Mouse (Mus musculus) thymus, postnatal 10 days (tissue): ENCODE measurements at regions not wholly inside any gene's neighbourhood (a gene's known extent, or its start where the extent isn't known, plus 50 kb on each side); places are given as distances from the start of the nearest gene placed in this dataset.
"Not testable (repeated sequence)": the region's sequence is repeated elsewhere in the genome, so short reads cannot be mapped to it uniquely, and the experiment has no call there.

Experiments used
- DNase-seq, 2 experiments: peaks; one replicate each; pipeline ENCODE4 v3.0.0; 2021; ENCODE audit warnings: low spot score in 2 of 2

DNA sequence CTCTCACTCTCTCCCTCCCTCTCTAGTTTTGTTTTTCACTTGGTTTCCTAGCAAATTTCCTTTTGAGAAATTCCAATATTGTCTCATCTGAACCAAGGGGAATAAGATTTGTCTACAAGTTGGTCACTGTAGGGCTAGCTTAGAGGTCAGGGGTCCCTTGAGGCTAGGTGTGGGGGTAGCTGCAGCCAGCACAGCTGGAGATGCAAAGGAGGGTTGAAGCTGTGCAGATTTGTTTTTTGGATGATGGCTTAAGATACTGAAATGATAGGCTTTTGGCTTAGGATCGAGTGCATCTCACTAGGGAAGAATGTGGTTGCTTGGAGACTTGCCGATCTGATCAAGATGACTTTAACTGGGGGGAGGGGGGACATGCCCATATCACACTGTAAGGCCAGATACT, 88.3 kb upstream of the Tmem28 start:
- no peak for DNase-seq

DNA sequence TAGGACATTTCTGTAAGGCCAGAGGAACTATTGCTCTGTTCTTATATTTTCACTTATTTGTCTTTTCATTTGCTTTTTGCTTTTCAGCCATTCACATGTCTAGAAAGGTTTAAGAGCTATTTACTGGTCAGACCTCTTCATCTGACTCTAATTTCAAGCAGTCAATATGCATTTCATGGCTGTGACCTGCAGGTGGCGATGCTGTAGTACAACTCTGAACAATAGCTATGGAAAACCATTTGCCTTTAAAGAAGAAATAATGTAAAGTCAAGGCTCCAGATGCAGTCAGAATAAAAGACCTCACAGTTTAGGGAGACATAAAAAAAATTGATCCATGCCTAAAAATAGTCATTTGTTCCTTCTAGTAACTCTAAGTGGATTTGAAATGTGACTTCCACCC, 95.7 kb upstream of the Tmem28 start:
- no peak for DNase-seq

DNA sequence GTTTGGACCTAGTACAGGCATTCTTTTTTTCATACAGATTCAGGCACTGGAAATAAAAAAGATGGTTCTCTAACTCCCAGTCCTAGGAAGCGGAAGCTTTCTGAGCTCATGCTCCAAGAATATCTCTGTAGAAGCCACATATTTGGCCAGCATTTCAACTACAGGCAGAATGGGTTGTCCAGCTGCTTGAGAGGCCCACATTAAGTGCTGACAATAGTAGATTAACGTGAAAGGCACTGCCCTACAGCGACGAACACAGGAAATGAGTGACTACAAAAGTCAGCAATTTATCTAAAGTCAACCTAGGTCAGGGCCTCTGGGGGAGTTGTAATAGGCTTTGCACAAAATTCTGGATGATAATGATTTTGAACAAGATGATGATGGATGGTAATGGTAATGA, 125.5 kb upstream of the Tmem28 start:
- DNase-seq = no peak

DNA sequence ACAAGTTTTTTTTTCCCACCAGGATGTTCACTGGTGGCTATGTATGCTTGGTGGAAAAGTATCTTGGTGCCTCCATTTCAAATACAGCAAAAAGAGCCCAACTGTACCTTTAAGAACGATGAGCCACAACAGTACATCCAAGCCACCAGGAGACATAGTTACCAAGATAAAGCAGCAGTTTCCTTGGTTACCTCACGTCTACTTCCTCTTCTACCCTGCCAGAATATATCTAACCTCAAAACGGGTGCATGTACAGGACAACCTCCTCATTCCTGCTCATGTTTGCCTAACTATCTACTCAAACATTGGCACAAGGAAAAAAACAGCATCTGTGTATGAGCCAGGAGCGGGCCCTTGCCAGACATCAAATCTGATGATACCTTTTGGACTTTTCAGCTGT, 129.8 kb upstream of the Tmem28 start:
- DNase-seq = no peak

- DNase-seq = no peak
Measured at GRCm38 (mm10) chrX:99689761-99690160, 131.1 kb upstream of the Tmem28 start.

- not testable (repeated sequence) for DNase-seq
Measured at GRCm38 (mm10) chrX:99682491-99682890, 138.3 kb upstream of the Tmem28 start.

- no peak for DNase-seq
Measured at GRCm38 (mm10) chrX:99667596-99667995, 153.2 kb upstream of the Tmem28 start.

DNA sequence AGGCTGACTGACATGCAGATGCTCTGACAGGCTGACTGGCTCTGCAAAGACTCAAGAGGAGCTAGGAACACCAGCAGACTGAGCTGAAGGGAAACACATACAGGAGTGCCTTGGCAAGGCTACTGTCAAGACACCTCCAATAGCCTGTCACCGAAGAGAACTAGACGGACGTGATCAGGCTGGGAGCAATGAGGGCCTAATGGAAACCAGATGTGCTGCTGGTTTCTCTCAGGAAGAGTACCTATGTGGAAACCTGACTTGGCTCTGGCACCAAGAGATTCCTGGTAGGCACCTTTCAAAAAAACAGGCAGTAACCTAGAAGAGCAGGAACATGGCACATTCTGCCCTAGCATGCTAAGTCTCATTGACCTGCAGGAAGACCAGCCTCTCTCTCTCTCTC, 158.3 kb upstream of the Tmem28 start:
- no peak for DNase-seq

GRCm38 (mm10) chrX:99659496-99660140, 161.2 kb upstream of the Tmem28 start:
- DNase-seq = no peak

DNA sequence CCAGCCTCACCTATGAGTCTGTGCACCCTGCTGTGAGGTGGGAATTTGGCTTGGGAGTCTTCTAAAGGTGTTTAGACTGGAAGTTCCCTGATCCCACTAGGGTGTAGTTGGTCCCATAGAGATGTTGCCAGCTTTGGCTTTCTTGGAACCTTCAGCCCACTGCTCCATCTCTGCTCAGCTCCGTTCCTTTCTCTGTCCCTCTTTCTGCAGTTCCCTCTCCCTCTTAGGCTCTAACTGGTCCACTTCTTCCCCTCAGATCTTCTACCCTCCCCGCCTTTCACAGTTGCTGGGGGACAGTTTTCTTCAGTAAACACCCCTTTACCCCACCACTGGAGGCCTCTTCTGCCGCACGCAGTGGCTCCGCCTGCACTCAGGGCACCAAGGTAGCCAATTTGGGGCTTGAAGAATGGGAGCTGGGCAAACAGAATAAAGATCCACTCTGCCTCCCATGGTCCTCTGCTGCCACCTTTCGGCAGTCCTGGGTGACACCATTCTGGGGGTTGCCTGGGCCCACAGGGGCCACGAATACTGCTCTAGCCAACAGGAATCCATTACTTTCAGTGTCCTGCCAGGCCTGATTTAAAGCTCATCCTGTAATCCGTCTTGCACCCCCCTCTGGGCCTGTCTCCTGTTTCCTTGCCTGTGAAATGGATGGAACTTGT, 162.9 kb upstream of the Tmem28 start:
- peak; percentile 24 to 70 for DNase-seq

DNA sequence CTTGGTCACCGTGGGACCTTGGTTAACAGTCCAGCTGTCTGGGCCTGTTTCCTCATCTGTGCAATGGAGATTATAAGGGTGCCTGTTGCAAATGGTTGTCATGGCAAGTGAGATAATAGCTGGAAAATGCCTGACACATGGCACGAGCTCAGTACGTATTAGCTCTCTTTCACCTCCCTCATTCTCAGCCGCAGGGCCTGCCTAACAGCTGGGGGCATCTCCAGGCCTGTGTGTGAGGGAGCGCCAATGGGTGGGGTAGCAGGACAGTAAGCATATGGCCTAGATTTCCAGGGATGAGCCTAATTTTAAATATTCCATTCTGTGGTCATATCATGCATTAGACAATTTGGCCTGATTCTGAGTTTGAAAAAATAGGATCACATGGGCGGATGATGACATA, 163.8 kb upstream of the Tmem28 start:
- no peak for DNase-seq

DNA sequence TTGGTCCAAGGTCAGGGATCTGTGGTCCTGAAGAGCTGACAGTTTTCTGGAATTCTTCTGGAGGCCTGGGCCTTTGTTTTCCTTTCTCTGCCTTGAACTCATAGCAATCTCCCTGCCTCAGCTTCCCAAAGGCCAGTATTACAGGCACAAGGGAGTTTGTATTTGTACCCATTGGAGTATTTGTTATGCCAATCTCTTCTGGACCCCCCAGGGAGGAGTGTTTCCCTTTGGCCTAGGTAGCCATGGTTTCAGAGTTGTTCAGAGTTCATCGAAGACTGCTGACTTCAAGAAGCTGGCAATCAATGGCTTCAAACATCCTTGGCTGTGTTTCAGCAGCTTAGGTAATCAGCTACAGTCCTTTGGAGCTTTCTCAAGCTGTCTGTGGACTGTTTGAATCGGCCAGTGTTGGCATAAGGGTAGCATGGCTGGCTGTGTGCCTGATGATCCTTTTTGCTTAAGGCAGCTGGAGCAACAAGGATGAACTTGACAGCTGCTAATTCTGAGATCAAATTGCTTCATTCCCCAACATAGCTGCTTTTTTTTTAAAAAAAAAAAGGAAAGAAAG, 161.2 kb upstream of the Pja1 start:
- no peak for DNase-seq

GRCm38 (mm10) chrX:99624515-99625179, 153.6 kb upstream of the Pja1 start:
- no peak for DNase-seq

GRCm38 (mm10) chrX:99612130-99612759, 141.2 kb upstream of the Pja1 start:
- no peak for DNase-seq

- DNase-seq = no peak
Measured at GRCm38 (mm10) chrX:99610096-99610495, 139.0 kb upstream of the Pja1 start.

DNA sequence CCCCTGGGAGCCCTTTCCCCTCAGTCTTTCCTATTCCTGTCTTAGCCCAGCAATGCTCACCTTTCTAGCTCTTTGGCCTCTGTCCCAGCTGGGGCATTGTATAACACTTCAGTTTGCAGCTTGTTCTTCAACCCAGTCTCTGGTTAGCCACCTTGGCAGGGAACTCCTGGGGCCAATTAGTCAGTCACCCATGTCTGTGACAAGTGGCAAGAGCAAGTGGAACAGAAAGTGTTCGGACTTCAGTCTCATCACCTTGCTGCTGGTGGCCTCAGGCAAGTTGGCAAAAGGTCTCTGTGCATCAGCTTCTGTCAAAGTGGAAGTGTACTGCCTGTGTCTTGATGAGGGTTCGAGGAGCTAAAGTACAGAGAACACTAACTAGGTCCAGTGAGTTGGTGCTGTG, 138.5 kb upstream of the Pja1 start:
- DNase-seq = no peak

DNA sequence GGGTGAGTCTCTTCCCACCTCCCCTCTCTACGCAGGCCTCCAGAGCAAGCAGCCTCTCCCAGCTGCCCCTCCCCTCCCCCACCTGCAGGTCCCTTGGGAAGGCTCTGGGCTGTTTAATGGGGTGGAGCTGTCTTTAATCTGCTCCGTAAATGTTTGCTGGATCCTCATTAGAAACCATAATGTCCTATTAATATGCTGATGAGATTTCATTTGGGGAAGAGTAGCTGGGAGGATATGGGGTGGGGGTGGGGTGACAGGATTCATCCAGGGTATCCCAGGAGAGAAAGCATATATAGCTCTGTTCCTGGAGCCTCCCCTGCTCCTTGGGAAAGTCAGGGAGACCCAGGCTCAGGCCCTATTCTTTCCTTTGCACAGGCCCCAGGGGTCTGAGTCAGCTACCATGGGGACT, 137.2 kb upstream of the Pja1 start:
- DNase-seq = no peak

- no peak for DNase-seq
Measured at GRCm38 (mm10) chrX:99605084-99605824, 134.2 kb upstream of the Pja1 start.

DNA sequence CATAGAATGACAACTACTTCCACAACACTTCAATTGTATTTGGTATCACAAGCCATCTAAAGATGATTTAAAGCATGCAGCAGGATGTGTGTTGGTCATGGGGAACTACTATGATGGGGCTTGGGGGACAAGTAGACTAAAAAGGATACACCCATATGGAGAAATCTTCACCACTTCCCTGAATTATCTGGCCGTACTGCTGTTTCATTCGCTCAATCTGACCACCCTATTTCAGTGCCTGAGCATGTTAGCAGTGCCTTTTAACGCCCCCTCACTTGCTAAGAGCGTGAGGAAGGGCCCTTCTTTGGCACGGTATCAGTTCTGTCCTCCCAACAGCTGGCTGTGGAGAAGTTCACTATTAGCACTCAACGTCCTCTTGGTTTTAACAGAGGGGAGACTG, 132.6 kb upstream of the Pja1 start:
- no peak for DNase-seq

GRCm38 (mm10) chrX:99602268-99602885, 131.3 kb upstream of the Pja1 start:
- no peak for DNase-seq

DNA sequence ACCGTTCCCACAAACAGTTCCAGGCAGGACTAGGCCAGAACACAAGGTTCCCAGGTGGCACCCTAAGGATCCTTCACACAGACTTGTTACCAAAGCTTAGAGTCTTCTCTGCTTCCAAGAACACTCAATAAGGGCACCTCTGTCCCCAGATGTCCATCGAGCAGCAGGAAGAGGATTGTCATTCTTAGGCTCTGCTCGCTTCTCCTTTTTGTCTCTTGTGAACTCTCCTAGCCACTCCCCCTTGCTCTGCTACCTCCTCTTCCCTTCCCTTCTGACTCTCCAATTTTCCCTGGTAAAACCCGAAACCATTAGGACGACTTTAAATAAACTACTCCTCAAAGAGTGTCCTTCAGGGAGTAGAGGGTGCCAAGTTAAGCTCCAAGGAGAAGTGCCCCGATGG, 124.4 kb upstream of the Pja1 start:
- no peak for DNase-seq
